In genomic region chr10:21631481-21631880, GRCm38 (mm10) we compare ENCODE assay signal across 33 mouse cellular contexts. TPM values are rescaled to one million over a fixed set of nuclear protein-coding genes. Genes with fewer than 3 reads are reported as not detected.
DNase-seq lines count a peak whose midpoint lies in the region; TF ChIP-seq lines count a peak whose summit lies in the region.
"Had no signal": no experiment of that assay in that cellular context is flagged by ENCODE, and none has a peak within 500 bp of the region (broad histone marks: within the 10 kb centered on the region; RNA-seq: fewer than 3 reads in every experiment).

No protein-coding gene starts in this region.

- intact Hi-C loops in left cerebral cortex, adult 2 months (cut with DNase I) = no loop called here

- peak; percentile 30 for DNase-seq in kidney, adult 11 months
- DNase-seq in kidney, adult 18-20 months = no peak
- DNase-seq in lung, postnatal 10 days = peak; percentile 39
- no peak for DNase-seq in lung, adult 2 months
- DNase-seq in gastrocnemius, postnatal 10 days = peak; percentile 20
- peak; percentile 56 for DNase-seq in kidney, postnatal 10 days
- DNase-seq in c-Kit-positive CD71-positive TER-119-positive erythroid progenitor cells, embryonic 14.5 days (ENCODE audit: low spot score) = no peak
- DNase-seq in left cerebral cortex, adult 2 months (ENCODE audit: extremely low spot score in 1 of 2, low spot score in 2 of 2) = no peak
- DNase-seq: cerebellum, adult 11-12 months; cerebellum, postnatal 10 days; heart, postnatal 36 days; layer of hippocampus, postnatal 36 days; right cerebral cortex, postnatal 25 days had no signal

- no peak overlapping the region for H3K4me3 ChIP-seq in lung, adult 2 months (replicated peaks; ENCODE audit: extremely low read depth, low read depth, low read length)
- H3K4me3 ChIP-seq in left cerebral cortex, adult 2 months = no peak overlapping the region
- H3K4me3 ChIP-seq: forebrain, embryonic 10.5 days; heart, embryonic 12.5 days; hindbrain, embryonic 13.5 days; limb, embryonic 13.5 days; lung, embryonic 15.5 days; midbrain, embryonic 12.5 days had no signal

- no peaks in the 10 kb centered on the region; the same call in 1 of the 2 replicates for H3K4me1 ChIP-seq in lung, adult 2 months (ENCODE audit: control insufficient read depth, insufficient read depth, low read length)
- H3K4me1 ChIP-seq: forebrain, embryonic 10.5 days; midbrain, embryonic 12.5 days had no signal

- H3K27ac ChIP-seq in left cerebral cortex, adult 2 months = no peak overlapping the region
- H3K27ac ChIP-seq: forebrain, embryonic 10.5 days; hindbrain, embryonic 13.5 days; limb, embryonic 13.5 days; liver, embryonic 14.5 days; lung, embryonic 15.5 days; midbrain, embryonic 12.5 days had no signal

- no peak for TF ChIP-seq POLR2A in lung, adult 2 months (IDR thresholded peaks at IDR 0.05; ENCODE audit: borderline replicate concordance, extremely low read depth, low read depth, low read length)

- TF ChIP-seq CTCF in lung, adult 2 months (IDR thresholded peaks at IDR 0.05; ENCODE audit: insufficient read depth, low read length) = no peak
- no peak for TF ChIP-seq CTCF in left cerebral cortex, adult 2 months (IDR thresholded peaks at IDR 0.05)

- WGBS in lung, adult 2 months = 72% methylated on average over 1 of the region's 1 CpGs

RNA-seq across cellular contexts. Expression of gene 1700020N01Rik, which starts 38.5 kb away (rescaled TPM):
- polyA plus RNA-seq in lung, adult 2 months (2012; rRNA removed) = not detected in 2 replicates
- not detected for total RNA-seq in gastrocnemius, postnatal 10 days (2021)
- total RNA-seq in left cerebral cortex, adult 2 months (2021) = not detected
- total RNA-seq: heart, adult 18-20 months; heart, postnatal 36 days; layer of hippocampus, adult 8-10 months; layer of hippocampus, postnatal 36 days; left cerebral cortex, postnatal 14 days; megakaryocyte, adult 5-6 weeks; monocyte, adult 5-6 weeks; neutrophil, adult 5-6 weeks had no signal
- polyA plus RNA-seq: activated CD4-positive, CD25-positive, alpha-beta regulatory T cell, adult 4 months; C2C12; embryonic facial prominence, embryonic 11.5 days; forebrain, embryonic 10.5 days; forebrain, embryonic 16.5 days; hindbrain, embryonic 13.5 days; inflammation-experienced regulatory T-cells, adult 6 months; limb, embryonic 13.5 days; liver, embryonic 14.5 days; lung, embryonic 15.5 days; midbrain, embryonic 12.5 days; spleen, adult 2 months; urinary bladder, adult 2 months had no signal

Comparison
In these comparisons a context has a peak if more than half of its experiments do, and no peak if none do; other contexts are left out.
1. DNase-seq: peak in kidney, adult 11 months (single experiment), lung, postnatal 10 days (single experiment), gastrocnemius, postnatal 10 days (single experiment) and kidney, postnatal 10 days (single experiment); none in kidney, adult 18-20 months (single experiment), lung, adult 2 months (single experiment), c-Kit-positive CD71-positive TER-119-positive erythroid progenitor cells, embryonic 14.5 days (single experiment) and left cerebral cortex, adult 2 months (0 of 2).